Mouse (Mus musculus) embryonic facial prominence, embryonic 11.5 days (tissue): ENCODE data around the gene Cldn24. TPM values are rescaled to one million over a fixed set of nuclear protein-coding genes. Genes with fewer than 3 reads are reported as not detected.

Experiments
- ATAC-seq: fragments of 200-750 bp; cut with Nextera tagmentation; replicated peaks from 2 replicates; pipeline ENCODE4 v1.8.0; 2017; ENCODE audit warnings: low read depth; ENCODE audit not compliant: insufficient number of reproducible peaks, low FRiP score, low TSS enrichment
- DNase-seq: peaks from one replicate; pipeline ENCODE4 v3.0.0-alpha.2; 2015; ENCODE audit warnings: low spot score
- H3K27ac ChIP-seq: fragments of 300-500 bp; sonication (generic); replicated peaks from 2 replicates; pipeline ENCODE4 v1.5.1; 2014; ENCODE audit warnings: mild to moderate bottlenecking, low read depth, low read length, control low read depth
- H3K27me3 ChIP-seq: fragments of 300-500 bp; sonication (generic); 2 replicates; pipeline ENCODE4 v1.6.1; 2014; ENCODE audit warnings: mild to moderate bottlenecking, low read length, moderate library complexity, mixed read lengths; ENCODE audit not compliant: control insufficient read depth, insufficient read depth
- H3K36me3 ChIP-seq: fragments of 300-500 bp; sonication (generic); replicated peaks from 2 replicates; pipeline ENCODE4 v1.6.1; 2014; ENCODE audit warnings: low read depth, mild to moderate bottlenecking, low read length, moderate library complexity, mixed read lengths; ENCODE audit not compliant: control insufficient read depth, insufficient read depth
- H3K4me1 ChIP-seq: fragments of 300-500 bp; sonication (generic); 2 replicates; pipeline ENCODE4 v1.6.1; 2014; ENCODE audit warnings: low read length, mixed read lengths; ENCODE audit not compliant: control insufficient read depth, insufficient read depth
- H3K4me2 ChIP-seq: fragments of 300-500 bp; sonication (generic); 2 replicates; pipeline ENCODE4 v1.6.1; 2014; ENCODE audit warnings: low read depth, mild to moderate bottlenecking, control low read depth, low read length, moderate library complexity
- H3K4me3 ChIP-seq: fragments of 300-500 bp; sonication (generic); 2 replicates; pipeline ENCODE4 v1.5.1; 2014; ENCODE audit warnings: low read depth, low read length, control low read depth
- H3K9ac ChIP-seq: fragments of 300-500 bp; sonication (generic); replicated peaks from 2 replicates; pipeline ENCODE4 v1.6.1; 2014; ENCODE audit warnings: mild to moderate bottlenecking, control low read depth, low read length
- H3K9me3 ChIP-seq: fragments of 300-500 bp; sonication (generic); replicated peaks from 2 replicates; pipeline ENCODE4 v1.6.1; 2016; ENCODE audit warnings: mild to moderate bottlenecking, low read length, inconsistent platforms, mixed read lengths; ENCODE audit not compliant: control insufficient read depth
- WGBS: fragments of 180-500 bp; shearing (Covaris S2); extraction: QIAGEN DNeasy Blood & Tissue Kit; methylation state at CpG from one replicate; pipeline ENCODE4 v1.1.7; 2014; 5-methylcytosine and 5-hydroxymethylcytosine counted together
- polyA plus RNA-seq: library from polyadenylated mRNA; unstranded; fragments of >200 nt; fragmentation: Nextera tagmentation; extraction: Ambion mirVana; gene quantifications from 2 replicates; pipeline ENCODE4 v1.2.1, GENCODE M21; 2014

Gene Cldn24
- not detected in 2 replicates for polyA plus RNA-seq

DNA sequence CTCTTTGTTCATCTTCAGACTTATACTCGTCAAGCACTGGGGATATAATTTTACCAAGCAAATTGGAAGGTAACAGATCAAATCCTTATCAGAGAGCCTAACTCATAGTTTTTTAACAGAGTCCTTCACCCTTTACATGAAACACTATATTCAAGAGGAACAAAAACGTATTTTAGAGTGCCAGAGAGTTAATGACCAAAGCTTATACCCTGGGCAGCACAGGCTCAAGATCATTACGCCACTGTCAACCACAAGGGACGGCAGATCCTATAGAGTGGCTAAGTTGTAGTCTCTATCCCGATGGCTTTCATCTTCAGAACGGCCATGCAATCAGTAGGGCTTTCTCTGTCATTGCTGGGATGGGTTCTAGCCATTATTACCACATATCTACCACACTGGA is at the start of gene Cldn24:
TSS of gene Cldn24 (plus strand) at position 301 of the 400 bp plus-strand sequence.
- Histone ChIP-seq H3K9ac (no peak within 1 kb of the TSS), H3K9me3 (no peaks in the 10 kb centered on the region), H3K36me3 (no peaks in the 10 kb centered on the region), H3K4me1 (no peaks in the 10 kb centered on the region), H3K27ac (no peak within 1 kb of the TSS), H3K27me3 (no peaks in the 10 kb centered on the region), H3K4me2 (no peak within 1 kb of the TSS), H3K4me3 (no peak within 1 kb of the TSS)
- DNase-seq = no peak
- 81% methylated on average over 6 of the region's 6 CpGs for WGBS
- ATAC-seq = no peak

DNA sequence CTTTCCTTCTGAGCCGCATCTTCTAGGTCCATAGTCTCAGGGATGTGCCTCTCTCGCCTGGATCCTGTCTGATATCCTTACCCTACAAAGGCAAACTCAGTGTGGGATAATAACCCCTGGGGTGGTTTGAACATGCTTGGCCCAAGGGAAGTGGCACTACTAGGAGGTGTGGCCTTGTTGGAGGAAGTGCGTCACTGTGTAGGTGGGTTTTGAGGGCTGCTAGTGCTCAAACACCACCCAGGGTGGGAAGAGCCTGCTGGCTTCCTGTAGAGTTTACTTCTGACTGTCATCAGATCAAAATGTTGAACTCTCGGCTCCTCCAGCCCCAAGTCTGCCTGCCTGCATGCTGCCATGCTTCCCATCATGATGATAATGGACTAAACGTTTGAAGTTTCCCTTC is 49.0 kb upstream of the Cldn24 start:
- DNase-seq (no peak), ATAC-seq (no peak)
- 72% methylated on average over 5 of the region's 5 CpGs for WGBS

DNA sequence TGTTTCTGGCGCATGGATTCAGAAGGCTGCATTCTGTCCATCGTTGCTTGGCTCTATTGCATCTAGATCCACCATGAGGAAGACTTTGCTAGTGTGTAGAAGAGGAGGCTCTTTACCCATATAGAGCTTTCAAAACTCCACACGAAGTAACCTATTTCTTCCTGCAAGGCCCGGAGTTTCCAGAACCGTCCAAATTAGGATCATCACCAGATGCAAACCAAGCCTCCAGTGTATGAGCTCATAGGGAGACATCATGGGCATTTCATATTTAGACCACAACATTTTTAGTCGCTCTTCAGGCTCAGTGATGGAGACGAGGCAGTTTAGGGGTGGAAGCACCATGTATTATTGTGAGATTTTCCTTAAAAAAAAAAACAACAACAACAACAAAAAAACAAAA is 44.5 kb upstream of the Cldn24 start:
- H3K36me3 ChIP-seq = no peaks in the 10 kb centered on the region
- ATAC-seq = no peak
- no peaks in the 10 kb centered on the region for H3K4me1 ChIP-seq
- DNase-seq = no peak
- no peaks in the 10 kb centered on the region for H3K9me3 ChIP-seq
- no peak overlapping the region for H3K27ac ChIP-seq
- no peak overlapping the region for H3K9ac ChIP-seq
- no peak overlapping the region for H3K4me2 ChIP-seq
- H3K4me3 ChIP-seq = no peak overlapping the region
- WGBS = 93% methylated on average over 7 of the region's 7 CpGs
- no peaks in the 10 kb centered on the region for H3K27me3 ChIP-seq

More for the DNA sequence above, 49.0 kb upstream of the Cldn24 start:
- H3K9me3 ChIP-seq = no peaks in the 10 kb centered on the region
- no peak overlapping the region for H3K9ac ChIP-seq
- H3K36me3 ChIP-seq = no peaks in the 10 kb centered on the region
- H3K4me3 ChIP-seq = no peak overlapping the region
- no peak overlapping the region for H3K27ac ChIP-seq
- no peaks in the 10 kb centered on the region for H3K4me1 ChIP-seq
- no peak overlapping the region for H3K4me2 ChIP-seq
- H3K27me3 ChIP-seq = no peaks in the 10 kb centered on the region

DNA sequence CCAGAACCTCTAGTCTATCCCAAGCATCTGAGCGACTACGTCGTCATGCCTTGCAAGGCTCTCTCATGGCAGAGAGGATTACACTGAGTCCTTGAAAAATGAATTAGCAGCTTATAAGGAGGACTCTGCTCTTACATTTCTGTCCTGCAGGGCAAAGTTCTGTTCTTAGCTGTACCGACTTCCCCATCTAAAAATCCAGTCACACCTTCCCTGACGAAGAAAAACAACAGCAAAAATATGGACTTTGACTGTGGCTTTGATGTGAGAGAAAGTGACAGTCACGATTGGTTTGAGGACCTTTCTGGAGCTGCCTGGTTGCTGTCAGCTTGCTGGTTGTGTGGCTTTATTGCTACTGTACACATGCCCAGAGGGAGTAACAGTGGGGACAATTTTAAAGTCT is 42.4 kb upstream of the Cldn24 start:
- Histone ChIP-seq H3K27ac (no peak overlapping the region), H3K4me3 (no peak overlapping the region), H3K4me1 (no peaks in the 10 kb centered on the region), H3K27me3 (no peaks in the 10 kb centered on the region), H3K4me2 (no peak overlapping the region), H3K9me3 (no peaks in the 10 kb centered on the region), H3K9ac (no peak overlapping the region), H3K36me3 (no peaks in the 10 kb centered on the region)
- DNase-seq (no peak), ATAC-seq (no peak)
- WGBS = 83% methylated on average over 6 of the region's 6 CpGs

DNA sequence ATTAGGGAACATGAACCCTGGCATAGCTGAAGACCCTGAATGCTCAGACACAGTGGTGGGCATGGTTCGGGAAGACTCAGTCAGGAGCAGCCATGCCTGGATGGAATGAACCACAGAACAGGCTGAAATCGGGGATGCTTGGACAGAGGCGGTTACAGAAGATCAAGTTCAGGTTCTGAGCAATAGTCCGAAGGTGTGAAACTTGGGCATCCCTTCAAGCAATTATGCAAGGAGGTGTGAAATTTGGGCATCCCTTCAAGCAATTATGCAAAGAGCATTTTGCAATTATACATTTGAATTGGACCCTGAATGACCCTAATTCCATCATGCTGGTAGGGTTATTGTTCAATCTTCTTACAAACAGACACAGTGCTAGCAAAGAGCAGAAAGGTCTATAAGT is 40.1 kb upstream of the Cldn24 start:
- Histone ChIP-seq H3K27ac (no peak overlapping the region), H3K4me1 (no peaks in the 10 kb centered on the region), H3K36me3 (no peaks in the 10 kb centered on the region), H3K4me2 (no peak overlapping the region), H3K27me3 (no peaks in the 10 kb centered on the region), H3K9me3 (no peaks in the 10 kb centered on the region), H3K9ac (no peak overlapping the region), H3K4me3 (no peak overlapping the region)
- 91% methylated on average over 4 of the region's 4 CpGs for WGBS
- DNase-seq (no peak), ATAC-seq (no peak)

DNA sequence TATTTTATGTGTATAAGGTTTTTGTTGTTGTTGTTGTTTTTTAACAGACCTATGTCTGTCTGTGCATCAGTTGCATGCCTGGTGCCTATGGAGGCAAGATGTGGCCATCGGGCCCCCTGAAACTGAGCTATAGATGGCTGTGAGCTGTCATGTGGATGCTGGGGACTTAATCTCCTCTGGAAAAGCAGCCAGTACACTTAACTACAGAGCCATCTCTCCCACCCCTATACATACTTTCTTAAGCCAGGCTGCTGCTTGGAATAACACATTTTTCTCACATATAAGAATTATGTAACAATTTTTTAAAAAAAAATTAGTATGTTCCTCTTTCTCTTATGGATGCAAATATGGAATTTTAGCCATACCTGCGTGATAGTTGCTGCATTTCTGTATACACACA is 38.4 kb upstream of the Cldn24 start:
- ATAC-seq = no peak
- H3K4me1 ChIP-seq = no peaks in the 10 kb centered on the region
- no peak overlapping the region for H3K4me3 ChIP-seq
- no peak overlapping the region for H3K9ac ChIP-seq
- DNase-seq = no peak
- H3K36me3 ChIP-seq = no peaks in the 10 kb centered on the region
- no peaks in the 10 kb centered on the region; the same call in 1 of the 2 replicates for H3K27me3 ChIP-seq
- H3K4me2 ChIP-seq = no peak overlapping the region
- 98% methylated on average over 2 of the region's 2 CpGs for WGBS
- H3K9me3 ChIP-seq = no peaks in the 10 kb centered on the region
- H3K27ac ChIP-seq = no peak overlapping the region

DNA sequence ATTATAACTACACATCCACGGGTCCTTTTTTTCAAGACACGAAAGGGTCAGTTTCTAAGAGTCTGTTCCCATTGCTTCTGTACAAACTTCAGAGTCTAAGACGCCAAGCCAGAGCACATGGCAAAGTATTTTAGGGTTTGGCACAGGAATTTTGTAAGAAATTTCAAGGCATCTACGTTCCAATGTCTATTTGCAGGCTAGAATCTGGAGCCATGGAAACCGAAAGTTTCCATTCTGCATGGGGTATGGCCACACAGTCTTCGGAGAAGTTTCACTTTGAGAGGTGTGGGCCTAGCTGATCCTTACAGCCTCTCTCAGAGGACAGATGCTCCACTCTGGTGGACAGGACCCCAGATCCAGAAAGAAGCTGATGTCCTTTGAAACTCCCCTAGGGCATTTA is 38.0 kb upstream of the Cldn24 start:
- Histone ChIP-seq H3K4me3 (no peak overlapping the region), H3K4me2 (no peak overlapping the region), H3K27me3 (no peaks in the 10 kb centered on the region; the same call in 1 of the 2 replicates), H3K36me3 (no peaks in the 10 kb centered on the region), H3K9ac (no peak overlapping the region), H3K27ac (no peak overlapping the region), H3K9me3 (no peaks in the 10 kb centered on the region), H3K4me1 (no peaks in the 10 kb centered on the region)
- DNase-seq (no peak), ATAC-seq (no peak)
- 90% methylated on average over 6 of the region's 6 CpGs for WGBS

DNA sequence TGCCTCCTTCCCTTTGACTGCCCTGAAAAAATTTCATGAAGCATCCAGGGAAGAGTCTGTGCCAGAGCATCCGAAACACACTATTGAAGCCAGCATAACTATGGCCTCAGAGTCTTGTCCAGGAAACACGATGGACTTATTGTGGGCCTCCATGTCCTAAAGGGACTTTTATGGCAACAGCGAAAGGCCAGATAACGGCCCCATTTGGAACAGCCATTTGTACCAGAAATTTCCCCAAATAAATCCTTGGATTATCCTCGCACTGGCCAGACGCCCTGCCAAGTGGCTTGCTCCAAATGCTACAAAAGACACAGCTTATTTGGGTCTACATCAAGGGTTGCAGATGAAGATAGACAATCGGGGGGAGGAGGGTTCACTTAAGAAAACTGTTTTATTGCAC is 37.5 kb upstream of the Cldn24 start:
- DNase-seq (no peak), ATAC-seq (no peak)
- Histone ChIP-seq H3K9ac (no peak overlapping the region), H3K4me1 (no peaks in the 10 kb centered on the region), H3K4me2 (no peak overlapping the region), H3K9me3 (no peaks in the 10 kb centered on the region), H3K27ac (no peak overlapping the region), H3K36me3 (no peaks in the 10 kb centered on the region), H3K4me3 (no peak overlapping the region), H3K27me3 (no peaks in the 10 kb centered on the region; the same call in 1 of the 2 replicates)
- 87% methylated on average over 7 of the region's 7 CpGs for WGBS
